Mouse (Mus musculus) MEL (cell line): Measurements from ENCODE around the gene Gtf2i.

Source experiments
- CTCF ChIP-seq, 3 experiments: IDR thresholded peaks in 2 of 3; conservative IDR thresholded peaks in 1 of 3; 2 replicates each; pipeline ENCODE4 v1.5.1; 2011 to 2012; ENCODE audit warnings: low read length in 3 of 3, low read depth in 2 of 3, mild to moderate bottlenecking in 2 of 3, improper control_type of control experiment in 1 of 3, inconsistent platforms in 1 of 3, mixed read lengths in 1 of 3, moderate library complexity in 1 of 3; ENCODE audit not compliant: control insufficient read depth in 1 of 3, insufficient read depth in 1 of 3, poor library complexity in 1 of 3, severe bottlenecking in 1 of 3
- RAD21 ChIP-seq: IDR thresholded peaks from 2 replicates; pipeline ENCODE4 v1.6.1; 2011; ENCODE audit warnings: mild to moderate bottlenecking, low read depth, low read length, improper control_type of control experiment

- TF ChIP-seq CTCF (IDR thresholded peaks at IDR 0.05 in 2 of 3, conservative IDR thresholded peaks at IDR 0.05 in 1 of 3; ENCODE audit: control insufficient read depth in 1 of 3, insufficient read depth in 1 of 3, low read depth in 2 of 3, low read length in 3 of 3, poor library complexity in 1 of 3, severe bottlenecking in 1 of 3) = no peak
- no peak for TF ChIP-seq RAD21
These were observed 37.5 kb downstream of the Gtf2i start for GRCm38 (mm10) chr5:134277109-134277508.
